Mouse (Mus musculus) limb, embryonic 11.5 days (tissue): Measurements from ENCODE around the gene Arhgap11a. TPM values are rescaled to one million over a fixed set of nuclear protein-coding genes. Genes with fewer than 3 reads are reported as not detected.

ENCODE experiments used
- ATAC-seq: fragments of 200-750 bp; cut with Nextera tagmentation; 2 replicates; pipeline ENCODE4 v1.8.0; 2017; ENCODE audit warnings: low read depth; ENCODE audit not compliant: insufficient number of reproducible peaks, low FRiP score, low TSS enrichment
- DNase-seq: peaks from one replicate; pipeline ENCODE4 v3.0.0-alpha.2; 2015; ENCODE audit warnings: low spot score
- H3K27ac ChIP-seq: fragments of 300-500 bp; sonication (generic); replicated peaks from 2 replicates; pipeline ENCODE4 v1.5.1; 2014; ENCODE audit warnings: low read depth, mild to moderate bottlenecking, low read length
- H3K27me3 ChIP-seq: fragments of 300-500 bp; sonication (generic); 2 replicates; pipeline ENCODE4 v1.6.1; 2014; ENCODE audit warnings: mild to moderate bottlenecking, low read length, mixed read lengths; ENCODE audit not compliant: control insufficient read depth, insufficient read depth
- H3K36me3 ChIP-seq: fragments of 300-500 bp; sonication (generic); 2 replicates; pipeline ENCODE4 v1.6.1; 2014; ENCODE audit warnings: mild to moderate bottlenecking, low read length, moderate library complexity, mixed read lengths; ENCODE audit not compliant: control insufficient read depth, insufficient read depth
- H3K4me1 ChIP-seq: fragments of 300-500 bp; sonication (generic); 2 replicates; pipeline ENCODE4 v1.6.1; 2014; ENCODE audit warnings: low read length, mixed read lengths; ENCODE audit not compliant: control insufficient read depth, insufficient read depth
- H3K4me2 ChIP-seq: fragments of 300-500 bp; sonication (generic); 2 replicates; pipeline ENCODE4 v1.6.1; 2014; ENCODE audit warnings: low read depth, mild to moderate bottlenecking, moderate library complexity; ENCODE audit not compliant: severe bottlenecking
- H3K4me3 ChIP-seq: fragments of 300-500 bp; sonication (generic); 2 replicates; pipeline ENCODE4 v1.5.1; 2014; ENCODE audit warnings: low read depth, low read length
- H3K9ac ChIP-seq: fragments of 300-500 bp; sonication (generic); 2 replicates; pipeline ENCODE4 v1.6.1; 2014; ENCODE audit warnings: mild to moderate bottlenecking, low read length
- H3K9me3 ChIP-seq: fragments of 300-500 bp; sonication (generic); 2 replicates; pipeline ENCODE4 v1.6.1; 2016; ENCODE audit warnings: low read length; ENCODE audit not compliant: control insufficient read depth
- WGBS: fragments of 180-500 bp; shearing (Covaris S2); extraction: QIAGEN DNeasy Blood & Tissue Kit; methylation state at CpG from one replicate; pipeline ENCODE4 v1.1.7; 2014; 5-methylcytosine and 5-hydroxymethylcytosine counted together
- polyA plus RNA-seq: library from polyadenylated mRNA; unstranded; fragments of >200 nt; fragmentation: Nextera tagmentation; extraction: Ambion mirVana; gene quantifications from 2 replicates; pipeline ENCODE4 v1.2.1, GENCODE M21; 2014

The Arhgap11a gene
- polyA plus RNA-seq, 1 experiment from 2014 or later, result 5.7 TPM

DNA sequence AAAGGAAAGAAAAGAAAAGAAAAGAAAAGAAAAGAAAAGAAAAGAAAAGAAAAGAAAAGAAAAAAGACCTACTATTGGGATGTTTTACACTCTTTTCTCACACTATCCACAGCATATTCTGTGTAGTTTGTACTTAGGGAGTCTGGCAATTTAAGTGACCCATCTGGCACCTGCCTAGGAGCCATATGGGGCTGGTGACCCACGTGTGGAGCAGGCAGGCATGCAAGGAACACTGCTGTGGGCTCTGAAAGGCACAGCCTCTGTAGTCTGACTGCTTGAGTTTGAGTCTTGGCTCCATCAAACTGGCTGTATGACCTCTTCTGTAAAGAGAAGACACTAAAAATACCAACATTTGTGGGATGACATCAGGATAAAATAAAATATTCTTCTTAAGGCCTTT is 44.7 kb downstream of the Arhgap11a start:
- ATAC-seq (no peak), DNase-seq (no peak)
- Histone ChIP-seq H3K27me3 (no peaks in the 10 kb centered on the region), H3K4me1 (no peaks in the 10 kb centered on the region), H3K27ac (no peak overlapping the region), H3K4me3 (no peak overlapping the region), H3K9ac (no peak overlapping the region), H3K9me3 (no peaks in the 10 kb centered on the region), H3K4me2 (no peak overlapping the region), H3K36me3 (no peaks in the 10 kb centered on the region)
- 12% methylated on average over 1 of the region's 1 CpGs for WGBS

GRCm38 (mm10) chr2:113800846-113801245 is 47.6 kb downstream of the Arhgap11a start:
- Histone ChIP-seq H3K4me2 (no peak overlapping the region), H3K9me3 (no peaks in the 10 kb centered on the region), H3K36me3 (no peaks in the 10 kb centered on the region), H3K27me3 (no peaks in the 10 kb centered on the region), H3K27ac (no peak overlapping the region), H3K9ac (no peak overlapping the region), H3K4me1 (no peaks in the 10 kb centered on the region), H3K4me3 (no peak overlapping the region)
- DNase-seq (no peak), ATAC-seq (no peak)
- WGBS, result 53% methylated on average over 5 of the region's 5 CpGs

DNA sequence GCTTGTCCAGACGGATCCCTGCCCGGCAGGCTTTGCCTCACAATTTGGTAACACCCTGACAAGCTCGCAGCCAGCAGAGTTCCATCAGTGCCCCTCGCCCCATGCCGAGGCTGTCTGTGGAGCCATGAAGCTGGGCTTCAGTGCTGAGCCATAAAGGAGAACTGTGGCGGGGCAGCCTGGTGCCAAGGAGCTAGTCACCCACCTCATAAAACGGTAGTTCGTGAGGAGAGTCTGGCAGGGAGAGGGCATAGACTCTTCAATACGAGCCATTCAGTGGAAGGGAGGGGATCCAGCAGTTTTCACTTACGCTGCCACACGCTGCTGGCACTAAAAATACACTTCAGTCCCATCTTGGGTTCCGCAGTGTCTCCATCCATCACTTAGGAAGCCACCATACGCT is 49.9 kb downstream of the Arhgap11a start:
- no peak for DNase-seq
- WGBS, result 69% methylated on average over 13 of the region's 13 CpGs
- no peaks in the 10 kb centered on the region for H3K4me1 ChIP-seq
- H3K36me3 ChIP-seq, result no peaks in the 10 kb centered on the region
- ATAC-seq, result no peak
- no peak overlapping the region for H3K9ac ChIP-seq
- no peak overlapping the region for H3K4me2 ChIP-seq
- H3K27me3 ChIP-seq, result no peaks in the 10 kb centered on the region
- H3K27ac ChIP-seq, result no peak overlapping the region
- H3K4me3 ChIP-seq, result no peak overlapping the region
- H3K9me3 ChIP-seq, result no peaks in the 10 kb centered on the region

DNA sequence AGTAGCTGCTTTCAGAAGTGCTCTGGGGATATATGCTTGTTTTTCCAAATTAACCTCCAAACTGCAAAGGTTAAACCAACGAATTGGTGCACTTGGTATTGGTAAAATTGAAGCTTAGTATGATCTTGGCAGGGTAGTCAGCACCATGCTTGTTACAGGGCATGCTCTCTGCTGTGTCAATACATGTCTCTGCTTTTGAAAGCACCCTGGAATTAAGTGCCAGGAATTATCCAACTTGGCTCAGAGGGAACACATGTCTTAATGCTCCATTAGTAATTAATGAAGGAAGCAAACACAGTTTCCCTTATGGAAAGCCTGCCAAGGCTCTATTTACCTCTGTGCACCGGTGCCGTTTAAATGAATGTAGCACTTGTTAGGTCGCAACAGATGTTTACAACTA is 53.3 kb downstream of the Arhgap11a start:
- DNase-seq (no peak), ATAC-seq (no peak)
- H3K4me1 ChIP-seq, result no peaks in the 10 kb centered on the region
- no peaks in the 10 kb centered on the region for H3K9me3 ChIP-seq
- H3K4me2 ChIP-seq, result no peak overlapping the region
- no peaks in the 10 kb centered on the region for H3K27me3 ChIP-seq
- no peaks in the 10 kb centered on the region for H3K36me3 ChIP-seq
- no peak overlapping the region for H3K4me3 ChIP-seq
- H3K9ac ChIP-seq, result no peak overlapping the region
- H3K27ac ChIP-seq, result no peak overlapping the region
- 40% methylated on average over 4 of the region's 4 CpGs for WGBS

DNA sequence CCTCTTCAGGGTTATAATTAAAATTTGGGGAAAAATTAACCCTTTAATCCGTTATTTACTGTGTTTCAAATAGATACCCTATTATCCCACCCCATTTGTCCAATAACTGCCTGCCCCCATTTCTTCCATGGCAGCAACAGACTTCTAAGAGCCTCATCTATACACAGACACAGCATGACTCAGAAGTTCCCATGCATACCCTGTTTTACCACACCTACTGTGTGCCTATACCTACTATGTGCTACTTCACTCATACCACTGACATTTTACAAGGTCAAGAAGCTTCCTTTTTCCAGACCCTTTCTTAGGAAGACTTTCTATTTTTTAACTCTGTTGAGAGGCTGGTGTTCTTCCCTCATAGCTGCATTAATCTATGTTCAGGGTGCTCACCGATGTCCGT is 54.9 kb downstream of the Arhgap11a start:
- Histone ChIP-seq H3K36me3 (no peaks in the 10 kb centered on the region), H3K27me3 (no peaks in the 10 kb centered on the region), H3K9ac (no peak overlapping the region), H3K4me2 (no peak overlapping the region), H3K27ac (no peak overlapping the region), H3K9me3 (no peaks in the 10 kb centered on the region), H3K4me1 (no peaks in the 10 kb centered on the region), H3K4me3 (no peak overlapping the region)
- 92% methylated on average over 3 of the region's 3 CpGs for WGBS
- ATAC-seq (no peak), DNase-seq (no peak)

- Histone ChIP-seq H3K27ac (no peak overlapping the region), H3K4me1 (no peaks in the 10 kb centered on the region), H3K27me3 (no peaks in the 10 kb centered on the region), H3K4me2 (no peak overlapping the region), H3K9ac (no peak overlapping the region), H3K4me3 (no peak overlapping the region), H3K36me3 (no peaks in the 10 kb centered on the region), H3K9me3 (no peaks in the 10 kb centered on the region)
- WGBS, result 90% methylated on average over 4 of the region's 4 CpGs
- DNase-seq, result no peak
- no peak for ATAC-seq
These were observed 59.6 kb downstream of the Arhgap11a start for GRCm38 (mm10) chr2:113788821-113789387.

DNA sequence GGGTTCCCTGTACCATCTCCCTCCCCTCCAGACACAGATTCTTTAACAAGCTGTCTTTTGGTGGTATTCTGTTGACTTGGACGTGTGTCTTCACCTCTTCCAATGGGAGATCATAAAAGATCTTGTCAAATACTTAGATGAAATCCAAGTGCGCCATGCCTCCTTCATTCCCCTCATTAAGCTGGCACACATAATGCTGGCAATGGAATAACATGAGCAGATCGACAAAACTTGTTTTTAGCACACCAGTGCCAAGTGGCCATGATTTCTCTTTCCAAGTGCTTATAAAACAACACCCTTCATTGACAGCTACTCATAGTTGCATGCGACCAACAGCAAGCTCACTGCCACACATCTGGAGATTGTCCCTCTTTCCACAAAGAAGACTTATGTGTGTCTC is 60.6 kb downstream of the Arhgap11a start:
- no peak for ATAC-seq
- no peaks in the 10 kb centered on the region for H3K9me3 ChIP-seq
- H3K36me3 ChIP-seq, result no peaks in the 10 kb centered on the region
- no peaks in the 10 kb centered on the region for H3K4me1 ChIP-seq
- DNase-seq, result no peak
- H3K9ac ChIP-seq, result no peak overlapping the region
- no peak overlapping the region for H3K4me2 ChIP-seq
- WGBS, result 86% methylated on average over 4 of the region's 4 CpGs
- no peaks in the 10 kb centered on the region for H3K27me3 ChIP-seq
- H3K27ac ChIP-seq, result no peak overlapping the region
- no peak overlapping the region for H3K4me3 ChIP-seq

DNA sequence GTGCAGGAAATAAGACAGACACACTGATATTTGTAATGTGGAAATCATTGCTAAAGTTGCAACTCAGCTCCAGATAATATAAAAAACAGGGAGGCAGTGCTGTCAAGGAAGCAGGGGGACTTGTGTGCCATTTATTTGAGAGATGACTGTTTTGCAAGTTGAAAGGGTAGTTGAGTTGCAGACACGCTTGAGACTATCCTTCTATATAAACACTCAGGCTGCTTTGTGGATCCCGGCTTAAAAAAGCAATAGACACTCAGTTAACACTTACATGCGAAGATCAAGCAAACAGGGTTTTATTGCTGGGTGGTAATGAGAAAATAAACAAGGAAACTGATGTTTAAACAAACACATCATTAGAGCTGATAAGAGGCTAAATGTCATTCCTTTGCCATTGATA is 63.6 kb downstream of the Arhgap11a start:
- Histone ChIP-seq H3K4me2 (no peak overlapping the region), H3K4me1 (no peaks in the 10 kb centered on the region), H3K9ac (no peak overlapping the region), H3K9me3 (no peaks in the 10 kb centered on the region), H3K27ac (no peak overlapping the region), H3K27me3 (no peaks in the 10 kb centered on the region), H3K4me3 (no peak overlapping the region), H3K36me3 (no peaks in the 10 kb centered on the region)
- DNase-seq (no peak), ATAC-seq (no peak)
- 22% methylated on average over 3 of the region's 3 CpGs for WGBS

- H3K9me3 ChIP-seq, result no peaks in the 10 kb centered on the region
- no peaks in the 10 kb centered on the region for H3K4me1 ChIP-seq
- no peak overlapping the region for H3K4me3 ChIP-seq
- no peak overlapping the region for H3K4me2 ChIP-seq
- no peak for DNase-seq
- WGBS, result 83% methylated on average over 4 of the region's 4 CpGs
- H3K27ac ChIP-seq, result no peak overlapping the region
- no peaks in the 10 kb centered on the region for H3K36me3 ChIP-seq
- no peak overlapping the region for H3K9ac ChIP-seq
- no peaks in the 10 kb centered on the region for H3K27me3 ChIP-seq
- no peak for ATAC-seq
These were observed 66.9 kb downstream of the Arhgap11a start for GRCm38 (mm10) chr2:113781521-113781920.
